Mouse (Mus musculus) ES-E14 (cell line): ENCODE results near the gene Zmiz1.

Experiments
- HCFC1 ChIP-seq: IDR thresholded peaks from 2 replicates; pipeline ENCODE4 v1.6.1; 2012; ENCODE audit warnings: low read length, inconsistent platforms, borderline replicate concordance; ENCODE audit not compliant: insufficient read depth
- MAFK ChIP-seq: IDR thresholded peaks from 2 replicates; pipeline ENCODE4 v1.6.1; 2014; ENCODE audit warnings: mild to moderate bottlenecking, low read depth, low read length, inconsistent platforms; ENCODE audit not compliant: insufficient read depth
- ZNF384 ChIP-seq: IDR thresholded peaks from 2 replicates; pipeline ENCODE4 v1.6.1; 2012; ENCODE audit warnings: low read depth, low read length, inconsistent platforms

GRCm38 (mm10) chr14:25420001-25420690 lies 38.8 kb upstream of the Zmiz1 start:
- TF ChIP-seq HCFC1 (no peak), ZNF384 (no peak), MAFK (no peak)
